Mouse (Mus musculus) embryonic facial prominence, embryonic 11.5 days (tissue): ENCODE data around the gene Brd4. TPM values are rescaled to one million over a fixed set of nuclear protein-coding genes. Genes with fewer than 3 reads are reported as not detected.

Experiments
- ATAC-seq: fragments of 200-750 bp; cut with Nextera tagmentation; replicated peaks from 2 replicates; pipeline ENCODE4 v1.8.0; 2017; ENCODE audit warnings: low read depth; ENCODE audit not compliant: insufficient number of reproducible peaks, low FRiP score, low TSS enrichment
- DNase-seq: peaks from one replicate; pipeline ENCODE4 v3.0.0-alpha.2; 2015; ENCODE audit warnings: low spot score
- H3K27ac ChIP-seq: fragments of 300-500 bp; sonication (generic); replicated peaks from 2 replicates; pipeline ENCODE4 v1.5.1; 2014; ENCODE audit warnings: mild to moderate bottlenecking, low read depth, low read length, control low read depth
- H3K27me3 ChIP-seq: fragments of 300-500 bp; sonication (generic); 2 replicates; pipeline ENCODE4 v1.6.1; 2014; ENCODE audit warnings: mild to moderate bottlenecking, low read length, moderate library complexity, mixed read lengths; ENCODE audit not compliant: control insufficient read depth, insufficient read depth
- H3K36me3 ChIP-seq: fragments of 300-500 bp; sonication (generic); replicated peaks from 2 replicates; pipeline ENCODE4 v1.6.1; 2014; ENCODE audit warnings: low read depth, mild to moderate bottlenecking, low read length, moderate library complexity, mixed read lengths; ENCODE audit not compliant: control insufficient read depth, insufficient read depth
- H3K4me1 ChIP-seq: fragments of 300-500 bp; sonication (generic); 2 replicates; pipeline ENCODE4 v1.6.1; 2014; ENCODE audit warnings: low read length, mixed read lengths; ENCODE audit not compliant: control insufficient read depth, insufficient read depth
- H3K4me2 ChIP-seq: fragments of 300-500 bp; sonication (generic); 2 replicates; pipeline ENCODE4 v1.6.1; 2014; ENCODE audit warnings: low read depth, mild to moderate bottlenecking, control low read depth, low read length, moderate library complexity
- H3K4me3 ChIP-seq: fragments of 300-500 bp; sonication (generic); 2 replicates; pipeline ENCODE4 v1.5.1; 2014; ENCODE audit warnings: low read depth, low read length, control low read depth
- H3K9ac ChIP-seq: fragments of 300-500 bp; sonication (generic); replicated peaks from 2 replicates; pipeline ENCODE4 v1.6.1; 2014; ENCODE audit warnings: mild to moderate bottlenecking, control low read depth, low read length
- H3K9me3 ChIP-seq: fragments of 300-500 bp; sonication (generic); replicated peaks from 2 replicates; pipeline ENCODE4 v1.6.1; 2016; ENCODE audit warnings: mild to moderate bottlenecking, low read length, inconsistent platforms, mixed read lengths; ENCODE audit not compliant: control insufficient read depth
- WGBS: fragments of 180-500 bp; shearing (Covaris S2); extraction: QIAGEN DNeasy Blood & Tissue Kit; methylation state at CpG from one replicate; pipeline ENCODE4 v1.1.7; 2014; 5-methylcytosine and 5-hydroxymethylcytosine counted together
- polyA plus RNA-seq: library from polyadenylated mRNA; unstranded; fragments of >200 nt; fragmentation: Nextera tagmentation; extraction: Ambion mirVana; gene quantifications from 2 replicates; pipeline ENCODE4 v1.2.1, GENCODE M21; 2014

Brd4 gene
- polyA plus RNA-seq, 1 experiment from 2014 or later = 81.5 TPM

GRCm38 (mm10) chr17:32164780-32165179 is 119.7 kb downstream of the Brd4 start:
- H3K27ac ChIP-seq = no peak overlapping the region
- peaks cover 6% of the 10 kb centered on the region; the same call in 1 of the 2 replicates for H3K4me1 ChIP-seq
- DNase-seq (no peak), ATAC-seq (no peak)
- H3K27me3 ChIP-seq = no peaks in the 10 kb centered on the region
- no peaks in the 10 kb centered on the region for H3K9me3 ChIP-seq
- H3K9ac ChIP-seq = no peak overlapping the region; the same call in 1 of the 2 replicates
- no peak overlapping the region for H3K4me2 ChIP-seq
- peak overlapping the region; percentile 82; the same call in 1 of the 2 replicates for H3K4me3 ChIP-seq
- H3K36me3 ChIP-seq = no peaks in the 10 kb centered on the region

- no peak overlapping the region for H3K27ac ChIP-seq
- no peaks in the 10 kb centered on the region for H3K36me3 ChIP-seq
- no peak overlapping the region for H3K4me2 ChIP-seq
- 74% methylated on average over 6 of the region's 6 CpGs for WGBS
- no peak overlapping the region for H3K4me3 ChIP-seq
- peaks cover 6% of the 10 kb centered on the region; the same call in 1 of the 2 replicates for H3K4me1 ChIP-seq
- no peaks in the 10 kb centered on the region for H3K27me3 ChIP-seq
- ATAC-seq (no peak), DNase-seq (no peak)
- no peaks in the 10 kb centered on the region for H3K9me3 ChIP-seq
- 0 out of 2 replicates have a peak overlapping the region, but pooled peaks have one; percentile 3 for H3K9ac ChIP-seq
Measured at GRCm38 (mm10) chr17:32163910-32164650, 120.4 kb downstream of the Brd4 start.

GRCm38 (mm10) chr17:32162112-32162850 is 122.2 kb downstream of the Brd4 start:
- 2% methylated on average over 57 of the region's 58 CpGs for WGBS
- Histone ChIP-seq H3K27me3 (no peaks in the 10 kb centered on the region), H3K36me3 (no peaks in the 10 kb centered on the region; the same call in 1 of the 2 replicates), H3K9ac (peak overlapping the region; percentile 57; the same call in 1 of the 2 replicates), H3K9me3 (no peaks in the 10 kb centered on the region), H3K27ac (no peak overlapping the region; the same call in 1 of the 2 replicates), H3K4me1 (peaks cover 6% of the 10 kb centered on the region; the same call in 1 of the 2 replicates), H3K4me2 (peak overlapping the region; percentile 90), H3K4me3 (peak overlapping the region; percentile 43)
- ATAC-seq (0 out of 2 replicates have a peak, but pooled peaks have one; percentile 25), DNase-seq (peak; percentile 76)

- H3K9ac ChIP-seq = no peak overlapping the region
- WGBS = 79% methylated on average over 4 of the region's 4 CpGs
- H3K4me2 ChIP-seq = no peak overlapping the region
- H3K4me1 ChIP-seq = peaks cover 6% of the 10 kb centered on the region; the same call in 1 of the 2 replicates
- no peaks in the 10 kb centered on the region for H3K9me3 ChIP-seq
- DNase-seq = no peak
- ATAC-seq = no peak
- peaks cover 4% of the 10 kb centered on the region for H3K36me3 ChIP-seq
- no peak overlapping the region for H3K27ac ChIP-seq
- no peaks in the 10 kb centered on the region for H3K27me3 ChIP-seq
- no peak overlapping the region for H3K4me3 ChIP-seq
Measured at GRCm38 (mm10) chr17:32160882-32161281, 123.6 kb downstream of the Brd4 start.

GRCm38 (mm10) chr17:32158841-32159240 is 125.7 kb downstream of the Brd4 start:
- Histone ChIP-seq H3K4me3 (no peak overlapping the region), H3K27ac (no peak overlapping the region), H3K4me2 (no peak overlapping the region), H3K4me1 (peaks cover 6% of the 10 kb centered on the region; the same call in 1 of the 2 replicates), H3K36me3 (peaks cover 12% of the 10 kb centered on the region), H3K27me3 (no peaks in the 10 kb centered on the region), H3K9me3 (no peaks in the 10 kb centered on the region), H3K9ac (no peak overlapping the region)
- ATAC-seq (no peak), DNase-seq (no peak)
- 94% methylated on average over 13 of the region's 13 CpGs for WGBS

- Histone ChIP-seq H3K36me3 (peaks cover 26% of the 10 kb centered on the region), H3K4me1 (no peaks in the 10 kb centered on the region), H3K9me3 (no peaks in the 10 kb centered on the region), H3K27ac (no peak overlapping the region), H3K27me3 (no peaks in the 10 kb centered on the region), H3K4me2 (no peak overlapping the region), H3K4me3 (no peak overlapping the region), H3K9ac (no peak overlapping the region)
- DNase-seq (no peak), ATAC-seq (no peak; the same call in 1 of the 2 replicates)
- 93% methylated on average over 8 of the region's 8 CpGs for WGBS
Measured at GRCm38 (mm10) chr17:32146718-32147117, 137.8 kb downstream of the Brd4 start.
